Mouse (Mus musculus) MEL-GATA-1-ER (cell line): Measurements from ENCODE around the gene Baz1b.

Experiments
- DNase-seq: peaks from one replicate; pipeline ENCODE4 v3.0.0-alpha.2; 2012; ENCODE audit warnings: low read depth; ENCODE audit errors: extremely low read depth

Gene Baz1b

GRCm38 (mm10) chr5:135233166-135233920 lies 46.3 kb downstream of the Baz1b start:
- no peak for DNase-seq

- peak; percentile 26 for DNase-seq
Measured at GRCm38 (mm10) chr5:135236571-135236970, 49.5 kb downstream of the Baz1b start.

- no peak for DNase-seq
Measured at GRCm38 (mm10) chr5:135238832-135239231, 51.8 kb downstream of the Baz1b start.

- no peak for DNase-seq
Measured at GRCm38 (mm10) chr5:135241474-135241873, 54.4 kb downstream of the Baz1b start.

- no peak for DNase-seq
Measured at GRCm38 (mm10) chr5:135242136-135242535, 55.1 kb downstream of the Baz1b start.

GRCm38 (mm10) chr5:135242608-135243007 lies 55.5 kb downstream of the Baz1b start:
- DNase-seq: no peak

GRCm38 (mm10) chr5:135243166-135243565 lies 56.1 kb downstream of the Baz1b start:
- no peak for DNase-seq

- DNase-seq: no peak
Measured at GRCm38 (mm10) chr5:135246531-135246930, 59.5 kb downstream of the Baz1b start.

- DNase-seq: no peak
Measured at GRCm38 (mm10) chr5:135247337-135247736, 60.3 kb downstream of the Baz1b start.

- DNase-seq: no peak
Measured at GRCm38 (mm10) chr5:135248956-135249676, 62.1 kb downstream of the Baz1b start.

GRCm38 (mm10) chr5:135250186-135251078 lies 63.4 kb downstream of the Baz1b start:
- DNase-seq: peak; percentile 28

- peak; percentile 14 for DNase-seq
Measured at GRCm38 (mm10) chr5:135251079-135251454, 64.0 kb downstream of the Baz1b start, which contains the start of gene Fzd9. Gene Fzd9, minus strand, starts transcription at chr5:135251230.

GRCm38 (mm10) chr5:135253741-135254401 lies 66.8 kb downstream of the Baz1b start:
- no peak for DNase-seq

GRCm38 (mm10) chr5:135256166-135256565 lies 69.1 kb downstream of the Baz1b start:
- DNase-seq: no peak

- no peak for DNase-seq
Measured at GRCm38 (mm10) chr5:135257559-135257958, 70.5 kb downstream of the Baz1b start.

- no peak for DNase-seq
Measured at GRCm38 (mm10) chr5:135258280-135259150, 71.5 kb downstream of the Baz1b start.

- no peak for DNase-seq
Measured at GRCm38 (mm10) chr5:135263866-135264503, 76.9 kb downstream of the Baz1b start.

GRCm38 (mm10) chr5:135264548-135264947 lies 77.5 kb downstream of the Baz1b start:
- DNase-seq: no peak

- no peak for DNase-seq
Measured at GRCm38 (mm10) chr5:135269451-135269850, 82.4 kb downstream of the Baz1b start.

GRCm38 (mm10) chr5:135270361-135270760 lies 83.3 kb downstream of the Baz1b start:
- no peak for DNase-seq
